ENCODE assay signal across 33 mouse cellular contexts in genomic region chr2:23562898-23563297, GRCm38 (mm10). TPM values are rescaled to one million over a fixed set of nuclear protein-coding genes. Genes with fewer than 3 reads are reported as not detected.
DNase-seq lines count a peak whose midpoint lies in the region; ATAC-seq and TF ChIP-seq lines count a peak whose summit lies in the region.
"Had no signal": no experiment of that assay in that cellular context is flagged by ENCODE, and none has a peak within 500 bp of the region (broad histone marks: within the 10 kb centered on the region; RNA-seq: fewer than 3 reads in every experiment).

No protein-coding gene starts in this region.

- H3K36me3 ChIP-seq in heart, embryonic 12.5 days: no peaks in the 10 kb centered on the region
- peaks cover 3% of the 10 kb centered on the region; the same call in 1 of the 2 replicates for H3K36me3 ChIP-seq in heart, embryonic 10.5 days
- no peaks in the 10 kb centered on the region; the same call in 1 of the 2 replicates for H3K36me3 ChIP-seq in liver, embryonic 14.5 days (replicated peaks; ENCODE audit: control insufficient read depth, insufficient read depth, low read depth)
- H3K36me3 ChIP-seq: embryonic facial prominence, embryonic 13.5 days; forebrain, embryonic 12.5 days; hindbrain, embryonic 13.5 days; limb, embryonic 12.5 days; midbrain, embryonic 10.5 days; neural tube, embryonic 12.5 days had no signal

- no peaks in the 10 kb centered on the region for H3K27me3 ChIP-seq in heart, embryonic 12.5 days (replicated peaks)
- H3K27me3 ChIP-seq in heart, embryonic 10.5 days (ENCODE audit: insufficient read depth, poor library complexity, severe bottlenecking): no peaks in the 10 kb centered on the region
- H3K27me3 ChIP-seq in liver, embryonic 14.5 days (ENCODE audit: control insufficient read depth, insufficient read depth, low read length): no peaks in the 10 kb centered on the region
- H3K27me3 ChIP-seq: CH12.LX; embryonic facial prominence, embryonic 13.5 days; forebrain, embryonic 12.5 days; hindbrain, embryonic 13.5 days; limb, embryonic 12.5 days; neural tube, embryonic 12.5 days; Patski had no signal

- H3K27ac ChIP-seq in heart, embryonic 12.5 days (ENCODE audit: poor library complexity, severe bottlenecking): no peak overlapping the region
- no peak overlapping the region for H3K27ac ChIP-seq in heart, embryonic 10.5 days
- peak overlapping the region; percentile 33 for H3K27ac ChIP-seq in liver, embryonic 14.5 days
- H3K27ac ChIP-seq: embryonic facial prominence, embryonic 13.5 days; forebrain, embryonic 12.5 days; hindbrain, embryonic 13.5 days; kidney, postnatal 0 days; limb, embryonic 12.5 days; macrophage; midbrain, embryonic 10.5 days; neural tube, embryonic 12.5 days had no signal

- TF ChIP-seq EP300 in liver, embryonic 14.5 days (IDR thresholded peaks at IDR 0.05; ENCODE audit: low read depth): peak; percentile 89

- H3K4me2 ChIP-seq in heart, embryonic 12.5 days: no peak overlapping the region
- peak overlapping the region; percentile 59 for H3K4me2 ChIP-seq in liver, embryonic 14.5 days (ENCODE audit: low read depth)
- H3K4me2 ChIP-seq: embryonic facial prominence, embryonic 13.5 days; forebrain, embryonic 12.5 days; hindbrain, embryonic 13.5 days; limb, embryonic 12.5 days; neural tube, embryonic 12.5 days had no signal

- peak; percentile 29; the same call in 1 of the 2 replicates for ATAC-seq in heart, embryonic 12.5 days (ENCODE audit: insufficient number of reproducible peaks, low FRiP score)
- peak; percentile 63 for ATAC-seq in erythroid progenitor cell, adult 5-6 weeks (replicated peaks; ENCODE audit: low FRiP score, poor library complexity, severe bottlenecking)
- ATAC-seq in liver, embryonic 14.5 days (ENCODE audit: insufficient read depth): peak; percentile 85
- ATAC-seq in megakaryocyte-erythroid progenitor cell, adult 5-6 weeks (replicated peaks; ENCODE audit: low FRiP score, low TSS enrichment, poor library complexity, severe bottlenecking): peak; percentile 79
- no peak for ATAC-seq in activated CD4-positive, CD25-positive, alpha-beta regulatory T cell, adult 4 months
- ATAC-seq: forebrain, postnatal 0 days; intestine, embryonic 16.5 days; lung, postnatal 0 days; midbrain, embryonic 16.5 days; Patski had no signal

- H3K9ac ChIP-seq in heart, embryonic 12.5 days: no peak overlapping the region
- peak overlapping the region; percentile 32; the same call in 1 of the 2 replicates for H3K9ac ChIP-seq in liver, embryonic 14.5 days (replicated peaks)
- H3K9ac ChIP-seq: embryonic facial prominence, embryonic 13.5 days; forebrain, embryonic 12.5 days; forebrain, postnatal 0 days; hindbrain, embryonic 13.5 days; limb, embryonic 12.5 days; neural tube, embryonic 12.5 days had no signal

- H3K9me3 ChIP-seq in heart, embryonic 12.5 days (replicated peaks): no peaks in the 10 kb centered on the region
- H3K9me3 ChIP-seq in heart, embryonic 10.5 days: no peaks in the 10 kb centered on the region
- no peaks in the 10 kb centered on the region for H3K9me3 ChIP-seq in liver, embryonic 14.5 days (ENCODE audit: control insufficient read depth, low read length)
- H3K9me3 ChIP-seq: embryonic facial prominence, embryonic 13.5 days; forebrain, embryonic 12.5 days; hindbrain, embryonic 13.5 days; limb, embryonic 12.5 days; neural tube, embryonic 12.5 days had no signal

- WGBS in heart, embryonic 12.5 days: 85% methylated on average over 3 of the region's 3 CpGs
- WGBS in heart, embryonic 10.5 days: 86% methylated on average over 3 of the region's 3 CpGs
- 19% methylated on average over 3 of the region's 3 CpGs for WGBS in liver, embryonic 14.5 days (ENCODE audit: insufficient replicate concordance)

- no peak for TF ChIP-seq CTCF in liver, embryonic 14.5 days (IDR thresholded peaks at IDR 0.05; ENCODE audit: low read depth)

- H3K4me3 ChIP-seq in heart, embryonic 12.5 days: no peak overlapping the region
- no peak overlapping the region for H3K4me3 ChIP-seq in heart, embryonic 10.5 days
- no peak overlapping the region for H3K4me3 ChIP-seq in liver, embryonic 14.5 days (ENCODE audit: insufficient read depth in 1 of 2, low read depth in 2 of 2, low read length in 2 of 2)
- H3K4me3 ChIP-seq: embryonic facial prominence, embryonic 13.5 days; forebrain, embryonic 12.5 days; hindbrain, embryonic 13.5 days; limb, embryonic 12.5 days; midbrain, embryonic 10.5 days; myocyte; neural tube, embryonic 12.5 days had no signal

- DNase-seq in heart, embryonic 10.5 days (ENCODE audit: low spot score): no peak
- DNase-seq in liver, embryonic 14.5 days (ENCODE audit: low read depth in 3 of 3, low spot score in 3 of 3): peak; percentile 64 to 66 (median 65)
- DNase-seq in spleen, postnatal 10 days (ENCODE audit: low spot score in 2 of 2): no peak
- no peak for DNase-seq in layer of hippocampus, adult 8-10 months (ENCODE audit: low spot score in 2 of 2)
- DNase-seq: adrenal gland, postnatal 25 days; cerebellum, adult 9-10 months; forebrain, postnatal 0 days; gastrocnemius, postnatal 10 days; heart, postnatal 4 days; kidney, adult 8-10 months; kidney, postnatal 4 days; layer of hippocampus, postnatal 36 days; lung, adult 18-20 months; right cerebral cortex, adult 18-20 months; spleen, adult 18-20 months had no signal

- H3K4me1 ChIP-seq in heart, embryonic 12.5 days (replicated peaks): no peaks in the 10 kb centered on the region
- no peaks in the 10 kb centered on the region for H3K4me1 ChIP-seq in heart, embryonic 10.5 days
- peaks cover 25 to 40% of the 10 kb centered on the region in 2 experiments for H3K4me1 ChIP-seq in liver, embryonic 14.5 days (replicated peaks; ENCODE audit: control insufficient read depth in 2 of 2, insufficient read depth in 2 of 2, low read length in 1 of 2)
- H3K4me1 ChIP-seq: embryonic facial prominence, embryonic 13.5 days; forebrain, embryonic 12.5 days; hindbrain, embryonic 13.5 days; limb, embryonic 12.5 days; midbrain, embryonic 10.5 days; neural tube, embryonic 12.5 days had no signal

RNA-seq across cellular contexts. Expression of gene Spopl, which starts 9.0 kb away (rescaled TPM):
- 10.8 and 11.5 TPM in 2 replicates for polyA plus RNA-seq in heart, embryonic 12.5 days (2016; fragmentation: Nextera tagmentation; extraction: Ambion mirVana)
- polyA plus RNA-seq in heart, embryonic 10.5 days (2016; fragmentation: Nextera tagmentation; extraction: Ambion mirVana): 11.5 and 11.9 TPM in 2 replicates
- 12.2 and 16.6 TPM in 2 replicates for total RNA-seq in erythroid progenitor cell, adult 5-6 weeks (2015; ENCODE audit: low replicate concordance)
- 21.7 and 24.7 TPM in 2 replicates for total RNA-seq in erythroid progenitor cell, adult 5-6 weeks (2017; ENCODE audit: low replicate concordance)
- polyA plus RNA-seq in liver, embryonic 14.5 days (2012; rRNA removed): 2.3 and 3.2 TPM in 2 replicates
- 7.2 and 7.7 TPM in 2 replicates for polyA plus RNA-seq in liver, embryonic 14.5 days (2014; fragmentation: Nextera tagmentation; extraction: Ambion mirVana)
- total RNA-seq in megakaryocyte-erythroid progenitor cell, adult 5-6 weeks (2014; fragmentation: Nextera tagmentation): 29.6 and 37.1 TPM in 2 replicates
- total RNA-seq in megakaryocyte-erythroid progenitor cell, adult 5-6 weeks (2017): 46.1 and 62.6 TPM in 2 replicates
- 10 to 100 TPM in 1 of 2 experiments, 1 to 10 TPM in 1; 6.9 to 12.2 TPM for polyA plus RNA-seq in activated CD4-positive, CD25-positive, alpha-beta regulatory T cell, adult 4 months (2017; shearing (Covaris generic))
- total RNA-seq in layer of hippocampus, adult 8-10 months (2022): 10 to 100 TPM; 27.2 to 33.6 (median 30.2) TPM

Comparison
In these comparisons a context has a peak if more than half of its experiments do, and no peak if none do; other contexts are left out.
1. DNase-seq: peak in liver, embryonic 14.5 days (3 of 3); none in heart, embryonic 10.5 days (single experiment), spleen, postnatal 10 days (0 of 2) and layer of hippocampus, adult 8-10 months (0 of 2).